In genomic region chr13:30560603-30561002, GRCm38 (mm10) we compare ENCODE assay signal across 15 mouse cellular contexts. TPM values are rescaled to one million over a fixed set of nuclear protein-coding genes. Genes with fewer than 3 reads are reported as not detected.
DNase-seq lines count a peak whose midpoint lies in the region; TF ChIP-seq lines count a peak whose summit lies in the region.
"Had no signal": no experiment of that assay in that cellular context is flagged by ENCODE, and none has a peak within 500 bp of the region (broad histone marks: within the 10 kb centered on the region; RNA-seq: fewer than 3 reads in every experiment).

No protein-coding gene starts in this region.

- H3K4me3 ChIP-seq in CH12.LX (replicated peaks in 1 of 3; ENCODE audit: low read depth in 2 of 3, low read length in 2 of 3, poor library complexity in 1 of 3): no peak overlapping the region

- peaks cover 35 to 95% of the 10 kb centered on the region in 2 experiments for H3K4me1 ChIP-seq in CH12.LX (ENCODE audit: control insufficient read depth in 1 of 2, insufficient read depth in 2 of 2)

- no peak for TF ChIP-seq RAD21 in CH12.LX (IDR thresholded peaks at IDR 0.05; ENCODE audit: low read depth, low read length)

- TF ChIP-seq CTCF in CH12.LX (conservative IDR thresholded peaks at IDR 0.05 in 1 of 2, IDR thresholded peaks at IDR 0.05 in 1 of 2; ENCODE audit: low read depth in 2 of 2, low read length in 2 of 2): no peak

- no peak overlapping the region for H3K4me2 ChIP-seq in CH12.LX (ENCODE audit: insufficient read depth, low read depth, poor library complexity, severe bottlenecking)

- in situ Hi-C loops in CH12.LX (cut with MboI; ENCODE audit: low pct_ligation_motif_present, low pct_unique_long_range_greater_than_20kb, low sequenced_read_pairs): loop anchor here (10.0 to 25.0 kb wide), 3 partner anchors 644 to 1077 kb away; partner anchors contain the start of gene Foxf2

- no peak; the same call in 1 of the 2 replicates for TF ChIP-seq EP300 in CH12.LX (IDR thresholded peaks at IDR 0.05; ENCODE audit: low read length)

- no peaks in the 10 kb centered on the region for H3K27me3 ChIP-seq in CH12.LX (replicated peaks)

- no peaks in the 10 kb centered on the region for H3K79me2 ChIP-seq in CH12.LX (replicated peaks; ENCODE audit: control insufficient read depth, extremely low read depth, insufficient read depth, poor library complexity, severe bottlenecking)

- TF ChIP-seq POLR2A in CH12.LX (IDR thresholded peaks at IDR 0.05; ENCODE audit: low read depth, low read length): no peak

- no peak overlapping the region for H3K27ac ChIP-seq in CH12.LX (ENCODE audit: insufficient read depth, low read depth)

- H3K36me3 ChIP-seq in CH12.LX (replicated peaks in 1 of 2; ENCODE audit: control insufficient read depth in 1 of 2, insufficient read depth in 1 of 2, low read length in 1 of 2): no peaks in the 10 kb centered on the region
- H3K36me3 ChIP-seq: G1E had no signal

- dilution Hi-C loops in CH12.LX (cut with MboI; ENCODE audit: extremely low pct_ligation_motif_present, extremely low pct_unique_long_range_greater_than_20kb, low sequenced_read_pairs): no loop called here

- no peak overlapping the region for H3K9ac ChIP-seq in CH12.LX (ENCODE audit: insufficient read depth, low read depth)

- no peak for DNase-seq in CH12.LX (ENCODE audit: extremely low read depth)
- DNase-seq in gastrocnemius, postnatal 4 days (ENCODE audit: low spot score in 2 of 2): no peak
- DNase-seq: adrenal gland, adult 2 months; adrenal gland, adult 8-10 months; adrenal gland, postnatal 10 days; adrenal gland, postnatal 14 days; adrenal gland, postnatal 25 days; adrenal gland, postnatal 36 days; B cell, adult 2 months; cerebellum, adult 11 months; cerebellum, adult 11-12 months; cerebellum, adult 18-20 months; cerebellum, adult 2 months; cerebellum, adult 8-10 months had no signal

- no peaks in the 10 kb centered on the region for H3K9me3 ChIP-seq in CH12.LX (replicated peaks; ENCODE audit: low read length)
- H3K9me3 ChIP-seq: G1E had no signal

TF ChIP-seq in CH12.LX, 34 proteins besides CTCF, POLR2A, EP300 and RAD21:
- TF ChIP-seq NRF1 (IDR thresholded peaks at IDR 0.05; ENCODE audit: low read depth, low read length) (no peak), MAZ (IDR thresholded peaks at IDR 0.05; ENCODE audit: low read depth, low read length) (0 out of 2 replicates have a peak, but pooled peaks have one; percentile 35), GABPA (IDR thresholded peaks at IDR 0.05; ENCODE audit: insufficient replicate concordance, low read depth, low read length) (no peak), JUND (conservative IDR thresholded peaks at IDR 0.05; ENCODE audit: low read depth, low read length) (peak; percentile 68), SIN3A (IDR thresholded peaks at IDR 0.05; ENCODE audit: low read length) (peak; percentile 30; the same call in 1 of the 2 replicates), CHD1 (IDR thresholded peaks at IDR 0.05; ENCODE audit: low read depth, low read length) (0 out of 2 replicates have a peak, but pooled peaks have one; percentile 34), IRF4 (IDR thresholded peaks at IDR 0.05; ENCODE audit: low read depth, low read length) (peak; percentile 51), MXI1 (IDR thresholded peaks at IDR 0.05; ENCODE audit: low read depth, low read length) (peak; percentile 51; the same call in 1 of the 2 replicates), MEF2A (IDR thresholded peaks at IDR 0.05; ENCODE audit: borderline replicate concordance, low read depth, low read length) (no peak), BHLHE40 (IDR thresholded peaks at IDR 0.05; ENCODE audit: low read depth, low read length) (no peak), POLR2AphosphoS2 (IDR thresholded peaks at IDR 0.05; ENCODE audit: low read depth, low read length) (no peak), MAX (IDR thresholded peaks at IDR 0.05; ENCODE audit: low read length) (0 out of 2 replicates have a peak, but pooled peaks have one; percentile 37)

RNA-seq across cellular contexts. Expression of gene Uqcrfs1, which starts 15.4 kb away (rescaled TPM):
- total RNA-seq in CH12.LX (2012; rRNA removed) (154 and 171 TPM in 2 replicates), CH12.LX (2014; rRNA removed) (292 and 297 TPM in 2 replicates)
- 169 and 173 TPM in 2 replicates for polyA plus RNA-seq in CH12.LX (2012; ENCODE audit: insufficient read length, low read depth)
- total RNA-seq in gastrocnemius, postnatal 4 days (2021): 100 to 1,000 TPM; 311 TPM
